Mouse (Mus musculus) bone marrow, adult 2 months (tissue): ENCODE data around the gene Sh3d19. TPM values are rescaled to one million over a fixed set of nuclear protein-coding genes. Genes with fewer than 3 reads are reported as not detected.
A peak's percentile ranks its signal among the peaks of the same experiment; 100 is the strongest.

Experiments
- H3K27ac ChIP-seq: fragments of 200-500 bp; 2 replicates; pipeline ENCODE4 v1.5.1; 2012; ENCODE audit warnings: low read depth, mild to moderate bottlenecking, control low read depth, inconsistent platforms, low read length; ENCODE audit not compliant: control insufficient read depth, poor library complexity, insufficient read depth
- H3K4me1 ChIP-seq: fragments of 200-500 bp; 2 replicates; pipeline ENCODE4 v1.6.1; 2011; ENCODE audit warnings: low read length; ENCODE audit not compliant: control insufficient read depth, insufficient read depth
- H3K4me3 ChIP-seq: fragments of 200-500 bp; replicated peaks from 2 replicates; pipeline ENCODE3; 2011; ENCODE audit warnings: mild to moderate bottlenecking, low read depth, low read length, control low read depth; ENCODE audit not compliant: control insufficient read depth
- CTCF ChIP-seq: fragments of 200-500 bp; IDR thresholded peaks from 2 replicates; pipeline ENCODE4 v1.5.1; 2011; ENCODE audit warnings: low read length, control low read depth; ENCODE audit not compliant: control insufficient read depth, insufficient read depth
- POLR2A ChIP-seq: fragments of 200-500 bp; IDR thresholded peaks from 2 replicates; pipeline ENCODE4 v1.6.1; 2011; ENCODE audit warnings: low read depth, mild to moderate bottlenecking, control low read depth, low read length, borderline replicate concordance; ENCODE audit not compliant: control insufficient read depth
- WGBS: fragments of 180-500 bp; shearing (Covaris S2); methylation state at CpG from one replicate; pipeline ENCODE4 v1.1.7; 2018; 5-methylcytosine and 5-hydroxymethylcytosine counted together
- polyA plus RNA-seq: library from polyadenylated mRNA; stranded (reverse); fragments of >200 nt; gene quantifications from 2 replicates; pipeline ENCODE4 v1.2.4, GENCODE M21; 2011; ENCODE audit warnings: low replicate concordance; ENCODE audit not compliant: missing spikeins, insufficient read depth, insufficient read length

Gene Sh3d19
- polyA plus RNA-seq, 1 experiment: 6.4 TPM

- H3K27ac ChIP-seq: no peak overlapping the region
- no peak overlapping the region for H3K4me3 ChIP-seq
- WGBS: 83% methylated on average over 6 of the region's 6 CpGs
- TF ChIP-seq CTCF: no peak
- no peak for TF ChIP-seq POLR2A
- H3K4me1 ChIP-seq: peaks cover 3% of the 10 kb centered on the region
Observed at GRCm38 (mm10) chr3:86136936-86137574, 166.1 kb downstream of the Sh3d19 start.

GRCm38 (mm10) chr3:86139660-86140059 is 168.8 kb downstream of the Sh3d19 start:
- Histone ChIP-seq H3K4me3 (no peak overlapping the region), H3K27ac (no peak overlapping the region), H3K4me1 (peaks cover 3% of the 10 kb centered on the region)
- TF ChIP-seq POLR2A (no peak), CTCF (no peak)
- WGBS: 86% methylated on average over 4 of the region's 4 CpGs

DNA sequence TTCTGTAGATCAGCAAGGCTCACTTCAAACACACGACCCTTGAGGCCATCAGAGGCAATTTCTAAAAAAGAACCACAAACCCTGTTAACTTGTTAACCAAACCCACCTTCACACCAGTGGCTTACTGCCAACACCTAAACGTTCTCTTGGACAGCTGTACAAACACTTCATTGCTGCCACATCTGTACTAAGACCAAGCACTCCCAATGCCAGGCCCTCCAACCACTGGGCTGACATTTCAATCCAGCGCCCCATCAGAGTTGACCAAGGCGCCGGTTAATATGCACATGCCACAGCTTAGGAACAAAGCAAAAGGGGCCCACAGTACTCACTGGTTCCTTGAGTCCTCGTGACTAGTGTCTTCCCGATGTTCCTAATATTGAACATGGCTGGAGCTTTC is 170.5 kb downstream of the Sh3d19 start:
- Histone ChIP-seq H3K4me1 (peaks cover 3% of the 10 kb centered on the region), H3K27ac (no peak overlapping the region), H3K4me3 (peak overlapping the region; percentile 99)
- TF ChIP-seq CTCF (no peak), POLR2A (no peak)
- 4% methylated on average over 7 of the region's 7 CpGs for WGBS

DNA sequence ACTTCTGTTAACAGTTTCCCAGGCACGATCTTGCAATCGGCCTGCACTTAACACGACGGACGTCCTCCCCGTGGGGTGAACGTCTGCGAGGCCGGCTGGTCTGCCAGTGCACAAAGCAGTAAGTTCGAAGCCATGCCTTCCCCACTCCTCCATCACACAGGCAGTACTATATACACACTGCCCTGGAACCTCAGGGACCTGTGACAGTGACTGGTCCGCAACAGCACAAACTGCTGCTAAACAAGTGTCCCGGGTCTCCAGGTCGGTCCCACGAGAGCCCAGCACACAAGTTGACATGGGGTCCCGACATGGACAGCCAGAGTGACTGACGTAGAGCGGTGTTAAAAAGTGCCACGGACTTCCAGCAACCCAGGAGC is 171.0 kb downstream of the Sh3d19 start:
- under 1% methylated on average over 18 of the region's 18 CpGs for WGBS
- no peak for TF ChIP-seq POLR2A
- TF ChIP-seq CTCF: no peak
- Histone ChIP-seq H3K4me1 (peaks cover 3% of the 10 kb centered on the region), H3K27ac (peak overlapping the region; percentile 68), H3K4me3 (peak overlapping the region; percentile 99)

GRCm38 (mm10) chr3:86142263-86142933 is 171.5 kb downstream of the Sh3d19 start, which contains the start of gene Rps3a1:
Rps3a1 (minus strand) TSS chr3:86142702.
- TF ChIP-seq CTCF (peak; percentile 99), POLR2A (peak; percentile 85; the same call in 1 of the 2 replicates)
- under 1% methylated on average over 77 of the region's 77 CpGs for WGBS
- H3K4me1 ChIP-seq: peaks cover 1% of the 10 kb centered on the region

DNA sequence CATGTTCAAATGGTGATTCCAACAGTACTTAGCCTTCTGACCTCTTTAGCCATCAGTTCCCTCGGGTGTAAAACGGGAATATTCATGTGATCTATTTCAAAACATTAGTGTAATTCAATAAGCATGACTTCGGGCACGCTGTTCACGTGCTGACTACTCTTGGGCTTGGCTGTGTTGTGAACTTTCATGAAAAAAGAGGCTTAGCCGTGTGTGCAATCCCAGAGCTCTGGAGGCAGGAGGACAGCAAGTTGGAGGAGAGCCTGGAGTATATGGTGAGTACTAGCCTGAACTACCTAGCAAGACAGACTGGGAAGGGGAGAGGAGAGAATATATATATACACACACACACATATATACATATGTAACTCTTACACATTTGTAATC is 172.0 kb downstream of the Sh3d19 start:
- TF ChIP-seq POLR2A: no peak
- no peak for TF ChIP-seq CTCF
- peaks cover 1% of the 10 kb centered on the region for H3K4me1 ChIP-seq
- peak overlapping the region; percentile 35 for H3K4me3 ChIP-seq
- peak overlapping the region; percentile 75; the same call in 1 of the 2 replicates for H3K27ac ChIP-seq
- 1% methylated on average over 6 of the region's 6 CpGs for WGBS

More at GRCm38 (mm10) chr3:86142263-86142933, 171.5 kb downstream of the Sh3d19 start, which contains the start of gene Rps3a1:
- H3K27ac ChIP-seq: peak within 1 kb of the TSS; percentile 75
- H3K4me3 ChIP-seq: peak within 1 kb of the TSS; percentile 99

DNA sequence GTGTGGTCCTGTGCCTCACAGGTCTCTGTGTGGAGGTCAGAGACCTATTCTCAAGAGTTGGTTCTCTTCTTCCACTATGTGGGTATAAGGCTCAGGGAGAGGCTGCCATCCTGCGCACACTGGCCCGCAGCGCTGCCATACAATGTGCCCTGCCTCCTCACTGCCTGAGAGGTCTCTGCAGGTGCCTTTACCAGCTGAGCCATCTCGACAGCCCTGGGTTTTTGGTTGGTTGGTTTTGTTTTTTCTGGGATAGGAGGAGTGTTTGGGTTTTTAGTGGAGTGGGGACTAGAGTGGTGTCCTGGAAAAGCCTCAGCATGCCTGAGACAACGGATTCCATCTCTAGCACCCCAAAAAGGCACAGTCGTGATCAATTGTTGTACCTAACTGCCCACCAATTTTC is 172.4 kb downstream of the Sh3d19 start:
- WGBS: 77% methylated on average over 6 of the region's 6 CpGs
- Histone ChIP-seq H3K4me3 (no peak overlapping the region), H3K27ac (peak overlapping the region; percentile 75), H3K4me1 (peaks cover 1% of the 10 kb centered on the region)
- no peak for TF ChIP-seq CTCF
- peak; percentile 17; the same call in 1 of the 2 replicates for TF ChIP-seq POLR2A

- Histone ChIP-seq H3K4me1 (peaks cover 1% of the 10 kb centered on the region; the same call in 1 of the 2 replicates), H3K4me3 (no peak overlapping the region), H3K27ac (0 out of 2 replicates have a peak overlapping the region, but pooled peaks have one; percentile 46)
- no peak for TF ChIP-seq CTCF
- no peak for TF ChIP-seq POLR2A
- WGBS: 74% methylated on average over 6 of the region's 6 CpGs
Observed at GRCm38 (mm10) chr3:86149063-86149462, 178.2 kb downstream of the Sh3d19 start.
